Mouse (Mus musculus): Measurements from ENCODE around the gene Cep44.

Cep44 gene

GRCm38 (mm10) chr8:56486006-56486405 lies 64.8 kb downstream of the Cep44 start:
- no peak for DNase-seq (ENCODE audit: low read depth, low spot score)
